Mouse (Mus musculus) olfactory bulb, adult 2 months (tissue): ENCODE results near the gene Mphosph9.

Source experiments
- CTCF ChIP-seq: fragments of 200-500 bp; IDR thresholded peaks from 2 replicates; pipeline ENCODE4 v1.5.1; 2012; ENCODE audit warnings: low read depth, mild to moderate bottlenecking, low read length, moderate library complexity; ENCODE audit not compliant: insufficient read depth
- POLR2A ChIP-seq: fragments of 200-500 bp; IDR thresholded peaks from 2 replicates; pipeline ENCODE4 v1.6.1; 2012; ENCODE audit warnings: mild to moderate bottlenecking, low read depth, low read length, moderate library complexity; ENCODE audit not compliant: insufficient read depth

DNA sequence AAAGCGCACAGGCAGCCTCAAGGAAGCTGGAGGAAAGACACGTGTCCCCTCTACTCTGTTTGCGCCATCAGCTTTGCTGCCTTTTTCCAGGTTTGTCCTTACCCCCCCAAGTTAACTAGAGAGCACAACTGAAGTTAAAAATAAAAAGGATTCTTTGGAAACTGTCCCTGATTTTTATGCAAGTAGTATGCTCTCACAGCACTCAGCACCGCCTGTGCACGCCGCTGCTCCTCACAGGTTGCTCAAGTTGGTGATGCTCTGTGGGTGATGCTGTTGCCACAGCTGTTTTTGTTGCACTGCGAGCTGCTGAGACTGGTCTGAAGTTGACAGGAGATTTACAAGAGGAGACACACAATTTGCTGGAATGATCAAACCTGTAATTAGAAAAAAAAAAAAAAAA lies 46.5 kb upstream of the Mphosph9 start:
- no peak for TF ChIP-seq POLR2A
- TF ChIP-seq CTCF: no peak
